Mouse (Mus musculus): ENCODE data around the gene Zfp330.

GRCm38 (mm10) chr8:82759071-82759470 lies 14.9 kb downstream of the Zfp330 start:
- no peak for TF ChIP-seq POLR2A (IDR thresholded peaks at IDR 0.05; ENCODE audit: low read depth, low read length)
- TF ChIP-seq CTCF (conservative IDR thresholded peaks at IDR 0.05; ENCODE audit: insufficient read depth, insufficient read length, low read depth, low read length): no peak
